Mouse (Mus musculus) erythroblast, embryonic 14.5 days (primary cell): Measurements from ENCODE around the gene Kidins220.

Source experiments
- GATA1 ChIP-seq: IDR thresholded peaks from 2 replicates; pipeline ENCODE4 v1.6.1; 2012; ENCODE audit warnings: low read length, inconsistent platforms, mixed read lengths
- TAL1 ChIP-seq: IDR thresholded peaks from 3 replicates; pipeline ENCODE4 v1.6.1; 2012; ENCODE audit warnings: low read length, inconsistent platforms, mixed read lengths

DNA sequence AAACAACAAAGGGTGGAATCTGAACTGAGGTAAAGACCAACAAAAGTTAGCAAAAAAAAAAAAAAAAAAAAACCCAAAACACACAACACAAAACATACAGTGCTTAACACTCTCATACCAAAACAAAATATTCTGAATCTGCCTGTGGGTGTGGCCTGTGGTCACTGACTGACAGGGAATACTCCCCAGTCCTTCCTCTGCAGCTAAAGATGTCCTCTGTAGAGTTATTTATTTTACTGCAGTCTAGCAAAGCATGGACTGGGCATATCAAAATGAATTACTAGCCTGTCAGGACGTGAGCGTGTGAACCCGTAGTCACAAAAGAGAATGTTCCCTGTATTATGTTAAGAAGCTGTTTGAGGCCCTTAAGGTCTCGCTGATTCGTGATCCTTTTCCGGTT, 87.5 kb downstream of the Kidins220 start:
- no peak for TF ChIP-seq GATA1
- TF ChIP-seq TAL1: no peak
